Mouse (Mus musculus) hindbrain, embryonic 13.5 days (tissue): Measurements from ENCODE around the gene Pmm1. TPM values are rescaled to one million over a fixed set of nuclear protein-coding genes. Genes with fewer than 3 reads are reported as not detected.

ENCODE experiments used
- ATAC-seq: fragments of 200-750 bp; cut with Nextera tagmentation; 2 replicates; pipeline ENCODE4 v1.8.0; 2017; ENCODE audit warnings: moderate TSS enrichment; ENCODE audit not compliant: low FRiP score
- H3K27ac ChIP-seq: fragments of 300-500 bp; sonication (generic); 2 replicates; pipeline ENCODE4 v1.5.1; 2015; ENCODE audit warnings: inconsistent platforms, mild to moderate bottlenecking, moderate library complexity
- H3K27me3 ChIP-seq: fragments of 300-500 bp; sonication (generic); 2 replicates; pipeline ENCODE4 v1.6.1; 2015; ENCODE audit warnings: mild to moderate bottlenecking, inconsistent platforms
- H3K36me3 ChIP-seq: fragments of 300-500 bp; sonication (generic); 2 replicates; pipeline ENCODE4 v1.6.1; 2015; ENCODE audit warnings: mild to moderate bottlenecking, inconsistent platforms
- H3K4me1 ChIP-seq: fragments of 300-500 bp; sonication (generic); replicated peaks from 2 replicates; pipeline ENCODE4 v1.6.1; 2015; ENCODE audit warnings: inconsistent platforms
- H3K4me2 ChIP-seq: fragments of 300-500 bp; sonication (generic); 2 replicates; pipeline ENCODE4 v1.6.1; 2015; ENCODE audit warnings: inconsistent platforms, mild to moderate bottlenecking, moderate library complexity
- H3K4me3 ChIP-seq: fragments of 300-500 bp; sonication (generic); 2 replicates; pipeline ENCODE4 v1.5.1; 2015; ENCODE audit warnings: mild to moderate bottlenecking, inconsistent platforms
- H3K9ac ChIP-seq: fragments of 300-500 bp; sonication (generic); 2 replicates; pipeline ENCODE4 v1.6.1; 2015; ENCODE audit warnings: mild to moderate bottlenecking, inconsistent platforms
- H3K9me3 ChIP-seq: fragments of 300-500 bp; sonication (generic); 2 replicates; pipeline ENCODE4 v1.6.1; 2016; ENCODE audit warnings: inconsistent platforms
- WGBS: fragments of 180-500 bp; shearing (Covaris S2); methylation state at CpG from one replicate; pipeline ENCODE4 v1.1.7; 2015; 5-methylcytosine and 5-hydroxymethylcytosine counted together
- polyA plus RNA-seq: library from polyadenylated mRNA; unstranded; fragments of >200 nt; fragmentation: Nextera tagmentation; extraction: Ambion mirVana; gene quantifications from 2 replicates; pipeline ENCODE4 v1.2.1, GENCODE M21; 2015

The Pmm1 gene
- polyA plus RNA-seq, 1 experiment from 2014 or later: 65.3 TPM

DNA sequence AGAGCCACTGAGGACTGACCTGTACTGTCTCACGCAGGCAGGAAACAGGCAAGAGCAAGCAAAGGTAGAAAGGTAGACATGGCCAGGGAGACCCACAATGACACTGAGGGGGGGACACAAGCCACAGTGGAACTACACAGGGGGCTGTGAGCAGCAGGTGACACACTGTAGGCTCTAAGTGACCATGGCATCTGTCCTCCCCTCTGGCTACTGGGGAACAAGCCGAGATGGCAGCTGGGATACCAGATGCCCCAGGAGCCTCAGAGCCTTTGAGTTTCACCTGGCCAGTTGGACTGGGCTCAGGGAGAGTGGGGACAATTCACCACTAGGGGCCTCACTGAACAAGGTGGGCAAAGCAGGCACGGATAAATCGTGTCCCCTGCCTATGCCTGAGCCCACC is 8.4 kb downstream of the Pmm1 start:
- H3K9me3 ChIP-seq: no peaks in the 10 kb centered on the region
- H3K27me3 ChIP-seq: no peaks in the 10 kb centered on the region
- H3K4me2 ChIP-seq: no peak overlapping the region
- no peak overlapping the region for H3K4me3 ChIP-seq
- H3K27ac ChIP-seq: no peak overlapping the region
- WGBS: 88% methylated on average over 4 of the region's 4 CpGs
- no peak for ATAC-seq
- peaks cover 84% of the 10 kb centered on the region for H3K36me3 ChIP-seq
- H3K9ac ChIP-seq: no peak overlapping the region
- H3K4me1 ChIP-seq: no peaks in the 10 kb centered on the region

- Histone ChIP-seq H3K4me1 (no peaks in the 10 kb centered on the region), H3K36me3 (peaks cover 85% of the 10 kb centered on the region), H3K9me3 (no peaks in the 10 kb centered on the region), H3K4me3 (no peak overlapping the region), H3K27me3 (no peaks in the 10 kb centered on the region), H3K27ac (no peak overlapping the region), H3K9ac (no peak overlapping the region), H3K4me2 (no peak overlapping the region)
- no peak for ATAC-seq
- 88% methylated on average over 9 of the region's 9 CpGs for WGBS
These were observed 9.6 kb downstream of the Pmm1 start for GRCm38 (mm10) chr15:81951159-81951558.

DNA sequence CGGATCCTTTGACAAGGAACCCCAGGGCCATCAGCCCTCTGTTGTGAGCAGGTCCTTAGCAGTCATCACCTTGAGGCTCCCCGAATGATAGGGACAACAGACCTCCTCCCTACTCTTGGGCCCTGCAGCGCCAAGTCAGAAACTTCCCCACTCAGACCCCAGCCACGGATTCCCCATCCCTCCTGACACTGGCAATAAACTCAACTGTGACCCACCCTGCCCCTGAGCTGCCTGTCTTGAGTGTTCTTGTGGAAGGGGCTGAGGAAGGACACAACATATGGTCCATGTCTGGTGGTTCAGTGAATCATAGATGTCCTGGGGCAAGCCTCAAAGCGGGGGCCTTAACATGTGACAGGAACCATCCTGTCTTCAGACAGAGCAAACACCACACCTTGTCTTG is 10.0 kb downstream of the Pmm1 start:
- Histone ChIP-seq H3K4me2 (no peak overlapping the region), H3K4me1 (no peaks in the 10 kb centered on the region), H3K9me3 (no peaks in the 10 kb centered on the region), H3K4me3 (no peak overlapping the region), H3K36me3 (peaks cover 85% of the 10 kb centered on the region), H3K9ac (no peak overlapping the region), H3K27me3 (no peaks in the 10 kb centered on the region), H3K27ac (no peak overlapping the region)
- WGBS: 90% methylated on average over 5 of the region's 5 CpGs
- ATAC-seq: no peak

DNA sequence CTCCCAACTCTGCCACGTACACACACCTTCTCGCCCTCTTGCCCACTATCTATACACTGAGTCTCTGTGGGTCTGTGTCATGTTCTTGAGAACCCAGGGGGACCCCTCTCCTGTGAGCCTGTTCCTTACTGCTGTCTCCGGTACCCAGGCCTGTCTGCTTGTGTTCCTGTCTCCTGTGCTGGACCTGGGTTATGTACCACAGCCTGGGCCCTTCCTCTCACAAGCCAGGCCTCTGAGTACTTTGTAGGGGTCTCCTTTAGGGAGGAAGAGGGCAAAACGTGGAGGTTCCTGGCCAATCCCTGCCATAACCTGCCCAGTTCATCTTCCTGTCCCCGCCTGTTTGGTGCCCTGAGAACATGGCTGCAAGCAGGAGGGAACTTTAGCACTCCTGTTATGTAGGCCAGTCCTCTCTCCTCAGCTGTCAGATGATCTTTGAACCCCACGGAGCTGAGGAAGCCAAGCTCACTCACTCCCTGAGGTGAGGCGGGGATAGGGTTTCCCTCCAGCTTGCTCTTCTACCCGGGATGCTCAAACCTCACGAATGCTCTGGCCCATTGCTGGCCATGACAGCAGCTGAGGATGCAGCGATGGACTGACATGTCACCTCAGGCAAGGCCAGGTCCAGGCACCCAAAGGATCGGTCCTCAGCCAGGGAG is 11.1 kb downstream of the Pmm1 start:
- no peak overlapping the region for H3K4me2 ChIP-seq
- H3K4me1 ChIP-seq: 0 out of 2 replicates have a peak, but pooled peaks cover 4% of the 10 kb centered on the region
- no peaks in the 10 kb centered on the region for H3K27me3 ChIP-seq
- H3K9ac ChIP-seq: no peak overlapping the region
- no peak for ATAC-seq
- no peaks in the 10 kb centered on the region for H3K9me3 ChIP-seq
- H3K36me3 ChIP-seq: peaks cover 75% of the 10 kb centered on the region
- no peak overlapping the region for H3K4me3 ChIP-seq
- 79% methylated on average over 11 of the region's 11 CpGs for WGBS
- no peak overlapping the region for H3K27ac ChIP-seq

GRCm38 (mm10) chr15:81949076-81949475 is 11.7 kb downstream of the Pmm1 start:
- H3K36me3 ChIP-seq: peaks cover 70% of the 10 kb centered on the region
- H3K27ac ChIP-seq: no peak overlapping the region
- H3K9me3 ChIP-seq: no peaks in the 10 kb centered on the region
- no peaks in the 10 kb centered on the region for H3K27me3 ChIP-seq
- H3K4me2 ChIP-seq: no peak overlapping the region
- 0 out of 2 replicates have a peak, but pooled peaks cover 4% of the 10 kb centered on the region for H3K4me1 ChIP-seq
- no peak overlapping the region for H3K9ac ChIP-seq
- ATAC-seq: no peak
- WGBS: 92% methylated on average over 10 of the region's 10 CpGs
- H3K4me3 ChIP-seq: no peak overlapping the region

DNA sequence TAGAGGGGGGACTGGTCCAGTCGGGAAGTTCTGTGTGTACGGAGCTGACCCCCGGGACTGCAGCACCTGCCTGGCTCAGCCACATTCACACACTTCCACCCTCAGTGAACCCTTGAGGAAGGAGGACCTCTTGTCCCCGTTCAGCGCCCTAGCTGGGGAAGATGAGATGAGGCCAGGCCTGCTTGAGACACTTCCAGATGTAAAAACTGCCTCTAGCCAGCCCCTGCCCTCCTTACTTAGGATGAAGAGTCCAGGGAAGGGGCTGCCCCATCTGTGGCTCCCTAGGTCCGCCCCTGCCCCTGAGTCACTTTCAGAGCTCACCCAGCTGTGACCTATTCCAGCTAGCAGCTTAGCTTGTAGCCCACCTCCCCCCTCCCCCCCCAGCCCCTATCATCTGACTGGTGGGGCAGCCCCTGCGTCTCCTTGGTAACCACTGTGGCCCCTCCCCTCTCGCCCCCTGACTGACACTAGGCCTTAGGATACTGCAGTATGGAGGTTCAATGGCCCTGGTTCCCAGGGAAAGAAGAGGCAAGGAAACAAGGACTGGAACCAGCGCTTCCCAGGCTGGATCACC is 17.5 kb downstream of the Pmm1 start:
- H3K4me1 ChIP-seq: peaks cover 29% of the 10 kb centered on the region
- ATAC-seq: 0 out of 2 replicates have a peak, but pooled peaks have one; percentile 15
- no peak overlapping the region for H3K4me3 ChIP-seq
- H3K27me3 ChIP-seq: no peaks in the 10 kb centered on the region
- H3K9ac ChIP-seq: peak overlapping the region; percentile 53
- H3K4me2 ChIP-seq: no peak overlapping the region
- H3K9me3 ChIP-seq: no peaks in the 10 kb centered on the region
- peak overlapping the region; percentile 58; the same call in 1 of the 2 replicates for H3K27ac ChIP-seq
- peaks cover 27% of the 10 kb centered on the region for H3K36me3 ChIP-seq
- WGBS: 9% methylated on average over 8 of the region's 9 CpGs

DNA sequence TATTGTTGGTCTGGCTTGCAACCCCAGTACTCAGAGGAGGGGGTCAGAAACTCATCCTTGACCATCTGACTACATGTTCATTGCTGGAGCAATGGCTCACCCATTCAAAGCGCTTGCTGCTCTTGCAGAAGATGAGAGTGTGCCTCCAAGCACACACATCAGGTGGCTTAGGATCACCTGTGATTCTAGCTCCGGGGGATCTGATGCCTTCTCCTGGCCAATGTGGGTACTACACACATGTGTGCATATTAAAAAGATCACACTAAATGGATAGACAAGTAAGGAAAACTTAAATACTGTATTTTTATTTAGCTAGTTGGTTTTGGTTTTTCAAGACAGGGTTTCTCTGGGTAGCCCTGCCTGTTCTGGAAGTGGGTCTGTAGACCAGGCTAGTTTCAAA is 19.7 kb downstream of the Pmm1 start:
- WGBS: 94% methylated on average over 2 of the region's 2 CpGs
- H3K27ac ChIP-seq: no peak overlapping the region
- no peaks in the 10 kb centered on the region for H3K27me3 ChIP-seq
- no peak for ATAC-seq
- H3K36me3 ChIP-seq: peaks cover 10% of the 10 kb centered on the region
- peaks cover 47% of the 10 kb centered on the region for H3K4me1 ChIP-seq
- H3K9ac ChIP-seq: no peak overlapping the region
- no peak overlapping the region for H3K4me3 ChIP-seq
- no peaks in the 10 kb centered on the region for H3K9me3 ChIP-seq
- H3K4me2 ChIP-seq: no peak overlapping the region

GRCm38 (mm10) chr15:81940219-81940618 is 20.5 kb downstream of the Pmm1 start:
- no peak overlapping the region for H3K4me3 ChIP-seq
- H3K4me1 ChIP-seq: peaks cover 46% of the 10 kb centered on the region
- H3K27me3 ChIP-seq: no peaks in the 10 kb centered on the region
- H3K36me3 ChIP-seq: peaks cover 10% of the 10 kb centered on the region
- H3K4me2 ChIP-seq: no peak overlapping the region
- no peaks in the 10 kb centered on the region for H3K9me3 ChIP-seq
- ATAC-seq: no peak
- no peak overlapping the region for H3K9ac ChIP-seq
- 91% methylated on average over 5 of the region's 5 CpGs for WGBS
- no peak overlapping the region for H3K27ac ChIP-seq

- ATAC-seq: no peak
- no peak overlapping the region for H3K4me3 ChIP-seq
- peaks cover 10% of the 10 kb centered on the region for H3K36me3 ChIP-seq
- no peaks in the 10 kb centered on the region for H3K27me3 ChIP-seq
- H3K4me2 ChIP-seq: no peak overlapping the region
- H3K9me3 ChIP-seq: no peaks in the 10 kb centered on the region
- H3K9ac ChIP-seq: no peak overlapping the region
- 91% methylated on average over 4 of the region's 4 CpGs for WGBS
- H3K4me1 ChIP-seq: peaks cover 46% of the 10 kb centered on the region
- no peak overlapping the region for H3K27ac ChIP-seq
These were observed 21.0 kb downstream of the Pmm1 start for GRCm38 (mm10) chr15:81939774-81940173.

GRCm38 (mm10) chr15:81939157-81939715 is 21.5 kb downstream of the Pmm1 start:
- Histone ChIP-seq H3K27me3 (no peaks in the 10 kb centered on the region), H3K9me3 (no peaks in the 10 kb centered on the region), H3K4me1 (peaks cover 46% of the 10 kb centered on the region), H3K9ac (0 out of 2 replicates have a peak overlapping the region, but pooled peaks have one; percentile 19), H3K27ac (no peak overlapping the region), H3K36me3 (peaks cover 10% of the 10 kb centered on the region), H3K4me3 (no peak overlapping the region), H3K4me2 (peak overlapping the region; percentile 79; the same call in 1 of the 2 replicates)
- no peak for ATAC-seq
- WGBS: 89% methylated on average over 10 of the region's 10 CpGs

GRCm38 (mm10) chr15:81938246-81938645 is 22.5 kb downstream of the Pmm1 start:
- Histone ChIP-seq H3K27ac (peak overlapping the region; percentile 95), H3K4me1 (peaks cover 42% of the 10 kb centered on the region), H3K36me3 (peaks cover 10% of the 10 kb centered on the region), H3K9ac (peak overlapping the region; percentile 87), H3K4me2 (peak overlapping the region; percentile 79), H3K9me3 (no peaks in the 10 kb centered on the region), H3K4me3 (peak overlapping the region; percentile 64), H3K27me3 (no peaks in the 10 kb centered on the region)
- peak; percentile 35; the same call in 1 of the 2 replicates for ATAC-seq
- WGBS: 28% methylated on average over 2 of the region's 2 CpGs

DNA sequence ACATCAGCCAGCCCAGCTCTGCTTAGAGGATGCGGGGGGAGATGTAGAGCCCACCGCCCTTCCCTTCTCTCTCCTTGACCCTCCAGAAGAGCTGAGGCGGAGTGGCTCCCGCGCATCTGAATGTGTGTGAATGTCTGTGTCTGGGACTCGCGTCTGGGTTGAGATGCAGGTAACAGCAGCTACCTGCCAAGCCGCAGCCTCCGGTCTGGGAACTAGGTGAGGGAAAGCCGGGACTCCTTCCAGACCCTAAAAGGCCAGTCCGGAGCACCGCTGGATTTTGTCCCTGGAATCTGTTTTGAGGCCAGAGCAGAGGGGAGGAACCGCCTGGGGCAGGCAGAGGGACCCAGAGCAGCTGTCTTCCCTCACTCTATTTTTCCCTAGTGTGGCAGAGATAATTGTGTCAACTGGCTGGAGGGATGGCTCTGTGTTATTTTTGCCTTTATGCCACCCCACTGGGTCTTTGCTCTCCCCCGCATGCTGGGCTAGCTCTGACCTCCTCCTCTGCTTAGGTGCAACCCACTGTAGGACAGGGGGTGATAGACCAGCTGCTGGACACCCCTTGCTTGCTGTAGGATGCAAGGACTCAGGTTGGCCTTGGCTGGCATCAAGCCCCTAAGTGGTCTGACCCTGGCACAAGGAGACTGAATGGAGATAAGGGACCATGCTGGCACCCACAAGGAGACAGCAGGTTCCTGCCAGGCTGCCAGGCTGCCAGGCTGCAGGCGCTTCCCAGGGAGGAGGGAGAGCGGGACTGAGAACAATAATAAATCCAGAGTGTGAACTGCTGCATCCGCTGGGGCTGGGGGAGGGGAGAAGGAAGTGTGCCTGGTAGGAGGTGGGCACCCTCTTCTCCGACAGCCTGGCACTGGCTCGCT is 23.4 kb downstream of the Pmm1 start:
- Histone ChIP-seq H3K4me3 (peak overlapping the region; percentile 64), H3K27me3 (no peaks in the 10 kb centered on the region), H3K9ac (peak overlapping the region; percentile 87), H3K9me3 (no peaks in the 10 kb centered on the region), H3K27ac (peak overlapping the region; percentile 95), H3K4me2 (peak overlapping the region; percentile 79), H3K36me3 (peaks cover 10% of the 10 kb centered on the region), H3K4me1 (peaks cover 45% of the 10 kb centered on the region)
- ATAC-seq: peak; percentile 44
- 6% methylated on average over 19 of the region's 19 CpGs for WGBS
